Mouse (Mus musculus): ENCODE measurements around the gene Fbxw16. TPM values are rescaled to one million over a fixed set of nuclear protein-coding genes. Genes with fewer than 3 reads are reported as not detected.
"Not testable (repeated sequence)": the region's sequence is repeated elsewhere in the genome, so short reads cannot be mapped to it uniquely, and the experiment has no call there.

Fbxw16 gene
- not detected in 2 replicates for polyA plus RNA-seq (2015; fragmentation: Nextera tagmentation; extraction: Ambion mirVana)

- Histone ChIP-seq H3K9me3 (no peaks in the 10 kb centered on the region), H3K4me1 (no peaks in the 10 kb centered on the region), H3K36me3 (no peaks in the 10 kb centered on the region), H3K4me2 (no peak within 1 kb of the TSS), H3K4me3 (replicated peaks) (no peak within 1 kb of the TSS), H3K9ac (no peak within 1 kb of the TSS), H3K27ac (no peak within 1 kb of the TSS), H3K27me3 (replicated peaks) (no peaks in the 10 kb centered on the region)
- ATAC-seq (ENCODE audit: insufficient read depth, low FRiP score, low read depth), result no peak
Measured at GRCm38 (mm10) chr9:109449040-109449439, at the start of gene Fbxw16. Fbxw16 (minus strand) TSS chr9:109449140.

GRCm38 (mm10) chr9:109495775-109496174 lies 46.8 kb upstream of the Fbxw16 start, which contains the start of gene Fbxw19:
Fbxw19 (minus strand) TSS chr9:109495875.
- not testable (repeated sequence) for H3K9ac ChIP-seq; H3K4me3 ChIP-seq (replicated peaks); H3K27ac ChIP-seq; ATAC-seq (ENCODE audit: insufficient read depth, low FRiP score, low read depth); H3K9me3 ChIP-seq; H3K27me3 ChIP-seq (replicated peaks); H3K36me3 ChIP-seq; H3K4me1 ChIP-seq; H3K4me2 ChIP-seq
- WGBS, result 82% methylated on average over 1 of the region's 1 CpGs

GRCm38 (mm10) chr9:109432956-109433355 lies 16.0 kb downstream of the Fbxw16 start:
- Histone ChIP-seq H3K27ac (no peak overlapping the region), H3K27me3 (replicated peaks) (no peaks in the 10 kb centered on the region), H3K4me1 (no peaks in the 10 kb centered on the region), H3K36me3 (no peaks in the 10 kb centered on the region), H3K9me3 (no peaks in the 10 kb centered on the region), H3K4me3 (replicated peaks) (no peak overlapping the region), H3K9ac (no peak overlapping the region), H3K4me2 (no peak overlapping the region)
- ATAC-seq (ENCODE audit: insufficient read depth, low FRiP score, low read depth), result no peak
- 76% methylated on average over 1 of the region's 1 CpGs for WGBS

GRCm38 (mm10) chr9:109404196-109404595 lies 44.7 kb downstream of the Fbxw16 start, which contains the start of gene Fbxw22:
Fbxw22 (minus strand) TSS chr9:109404296.
- ATAC-seq (ENCODE audit: insufficient read depth, low FRiP score, low read depth), result not testable (repeated sequence)
- 64% methylated on average over 4 of the region's 4 CpGs for WGBS

More at GRCm38 (mm10) chr9:109404196-109404595, 44.7 kb downstream of the Fbxw16 start, which contains the start of gene Fbxw22:
- H3K4me2 ChIP-seq; H3K4me3 ChIP-seq (replicated peaks); H3K36me3 ChIP-seq; H3K27ac ChIP-seq; H3K4me1 ChIP-seq; H3K9ac ChIP-seq; H3K9me3 ChIP-seq; H3K27me3 ChIP-seq (replicated peaks): not testable (repeated sequence)

Other genes with a start within 250 kb of the Fbxw16 start
- gene Fbxw20, start 214.4 kb downstream of the Fbxw16 start, polyA plus RNA-seq (2015; fragmentation: Nextera tagmentation; extraction: Ambion mirVana), result not detected in 2 replicates
- not detected in 2 replicates for gene Fbxw14, start 161.5 kb downstream of the Fbxw16 start, polyA plus RNA-seq (2015; fragmentation: Nextera tagmentation; extraction: Ambion mirVana)
- not detected in 2 replicates for gene Fbxw28, start 109.5 kb downstream of the Fbxw16 start, polyA plus RNA-seq (2015; fragmentation: Nextera tagmentation; extraction: Ambion mirVana)
- gene Fbxw22, start 44.8 kb downstream of the Fbxw16 start, polyA plus RNA-seq (2015; fragmentation: Nextera tagmentation; extraction: Ambion mirVana), result not detected in 2 replicates
- gene Fbxw19, start 46.7 kb upstream of the Fbxw16 start, polyA plus RNA-seq (2015; fragmentation: Nextera tagmentation; extraction: Ambion mirVana), result not detected in 2 replicates
- gene Fbxw15, start 119.1 kb upstream of the Fbxw16 start, polyA plus RNA-seq (2015; fragmentation: Nextera tagmentation; extraction: Ambion mirVana), result not detected in 2 replicates
- gene Fbxw24, start 176.9 kb upstream of the Fbxw16 start, polyA plus RNA-seq (2015; fragmentation: Nextera tagmentation; extraction: Ambion mirVana), result not detected in 2 replicates
- gene Fbxw25, start 215.5 kb upstream of the Fbxw16 start, polyA plus RNA-seq (2015; fragmentation: Nextera tagmentation; extraction: Ambion mirVana), result not detected in 2 replicates